Mouse (Mus musculus) heart, postnatal 36 days (tissue): ENCODE data around the gene Snu13. TPM values are rescaled to one million over a fixed set of nuclear protein-coding genes. Genes with fewer than 3 reads are reported as not detected.
A peak's percentile ranks its signal among the peaks of the same experiment; 100 is the strongest.

ENCODE experiments used
- DNase-seq, 2 experiments: peaks; one replicate each; pipeline ENCODE4 v3.0.0; 2021 to 2022
- intact Hi-C: fragments of 180-260 bp; cut with DNase I; formaldehyde crosslinking; loops from one replicate; pipeline ENCODE4 v1.15.1; 2025
- total RNA-seq, 2 experiments: library from RNA; stranded (reverse); gene quantifications; 2 replicates each; pipeline ENCODE4 v1.2.3; 2021

Snu13 gene
- total RNA-seq, 2 experiments from 2014 or later: 51.0 to 55.2 TPM

DNA sequence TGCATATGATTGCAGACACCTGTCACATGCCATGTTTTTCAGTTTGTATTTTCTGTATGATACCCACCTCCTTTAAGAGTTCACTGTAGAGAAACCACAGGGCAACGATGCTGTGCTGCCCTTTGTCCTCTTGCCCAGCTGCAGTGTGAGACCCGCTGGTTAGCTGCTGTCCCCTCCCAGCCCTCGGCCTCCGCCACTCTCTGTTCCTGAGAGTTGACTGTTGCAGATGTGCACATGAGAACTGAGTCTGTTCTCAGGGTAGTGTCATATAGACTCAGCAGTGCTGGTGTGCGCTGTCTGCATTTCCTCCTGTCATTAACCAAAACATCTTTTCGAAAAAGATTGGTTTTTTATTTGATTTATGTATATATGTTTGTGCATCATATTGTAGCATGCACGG is 15.0 kb downstream of the Snu13 start:
- DNase-seq: no peak
- intact Hi-C loops: no loop called here

DNA sequence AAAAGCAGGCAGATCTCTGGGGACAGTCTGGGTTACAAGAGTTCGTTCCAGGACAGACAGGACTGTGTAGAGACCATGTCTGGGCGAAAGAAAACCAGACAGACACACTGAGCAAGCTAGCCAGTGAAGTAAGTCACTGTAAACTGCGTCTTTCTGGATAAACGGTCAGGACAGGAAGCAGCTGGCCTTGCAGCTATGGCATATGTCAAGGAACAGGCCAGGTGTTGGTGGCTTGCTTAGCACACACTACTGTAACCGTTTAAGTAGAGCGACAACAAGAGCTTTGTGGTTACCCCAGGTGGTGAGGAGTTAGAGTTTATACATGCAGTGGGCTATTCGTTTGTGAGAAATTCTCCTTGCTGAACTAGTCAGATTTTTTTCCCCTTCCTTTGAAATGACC is 19.7 kb downstream of the Snu13 start:
- no peak for DNase-seq
- intact Hi-C loops: no loop called here

DNA sequence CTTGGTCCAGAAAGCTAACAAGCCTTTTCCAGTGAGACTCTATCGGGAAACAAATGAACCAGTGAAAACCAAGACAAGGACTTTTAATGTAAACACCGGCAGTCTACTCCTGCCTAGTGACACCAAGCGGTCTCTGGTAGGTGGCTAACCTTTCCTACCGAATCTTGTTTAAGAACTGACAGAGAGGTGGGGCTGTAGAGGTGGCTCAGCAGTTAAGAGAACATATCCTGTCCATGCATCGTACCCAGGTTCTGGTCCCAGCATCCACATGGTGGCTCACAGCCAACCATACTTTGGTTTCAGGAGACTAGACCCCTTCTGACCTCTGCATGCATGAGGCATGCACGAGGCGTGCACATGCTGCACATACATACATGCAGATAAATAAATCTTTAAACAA is 20.1 kb downstream of the Snu13 start:
- intact Hi-C loops: no loop called here

DNA sequence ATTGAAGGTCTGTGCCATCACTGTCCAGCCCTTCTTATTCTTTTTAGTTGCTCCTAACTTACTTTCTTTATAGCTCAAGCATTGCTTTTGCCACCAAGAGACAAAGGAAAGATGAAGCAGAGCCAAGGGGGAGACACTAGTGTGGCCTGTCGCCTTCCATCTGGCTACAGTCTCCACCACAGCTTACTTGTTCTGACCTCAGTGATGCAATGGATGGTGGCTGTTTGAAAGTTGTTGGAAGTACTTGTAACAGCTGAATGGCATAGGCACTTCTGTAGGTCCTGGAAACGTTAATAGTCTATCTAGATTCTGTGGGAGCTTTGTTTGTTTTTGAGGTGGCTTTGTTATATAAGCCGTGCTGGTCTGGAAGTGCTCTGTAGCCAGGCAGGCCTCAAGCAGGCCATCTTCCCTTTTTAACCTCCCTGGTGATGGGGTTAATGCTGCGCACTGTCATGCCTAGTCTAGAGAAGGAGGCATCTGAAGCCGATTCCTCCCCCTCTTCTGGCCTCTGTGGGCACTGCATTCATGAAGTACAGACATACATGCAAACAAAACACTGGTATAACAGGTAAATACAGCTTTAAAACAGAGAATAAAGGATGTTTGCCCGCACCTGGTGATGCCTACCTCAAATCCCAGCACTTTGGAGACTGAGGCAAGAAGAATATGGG is 23.3 kb downstream of the Snu13 start:
- DNase-seq: no peak
- intact Hi-C loops: no loop called here

More for the DNA sequence above, 20.1 kb downstream of the Snu13 start:
- DNase-seq: no peak

DNA sequence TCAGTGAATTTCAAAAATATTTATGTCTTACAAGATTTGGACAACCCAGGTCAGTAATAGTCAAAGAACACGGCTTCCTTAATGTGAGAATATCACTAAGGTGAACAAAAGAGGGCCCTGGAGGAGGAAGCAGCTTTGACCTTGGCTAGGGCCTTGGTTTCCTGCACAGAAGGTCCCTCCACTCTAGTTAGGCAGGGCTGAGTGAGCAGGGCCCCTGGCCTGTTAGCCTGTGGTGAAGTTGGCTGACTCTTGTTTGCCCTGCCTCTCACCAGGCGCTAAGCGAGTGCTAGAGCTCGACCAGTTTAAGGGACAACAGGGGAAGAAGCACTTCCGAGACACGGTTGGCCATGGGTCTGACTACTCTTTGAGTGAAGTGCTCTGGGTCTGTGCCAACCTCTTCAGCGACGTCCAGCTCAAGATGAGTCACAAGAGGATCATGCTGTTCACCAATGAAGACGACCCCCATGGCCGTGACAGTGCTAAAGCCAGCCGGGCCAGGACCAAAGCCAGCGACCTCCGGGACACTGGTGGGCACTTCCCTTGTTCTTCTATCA is 24.8 kb downstream of the Snu13 start:
- intact Hi-C loops: no loop called here
- DNase-seq: no peak

DNA sequence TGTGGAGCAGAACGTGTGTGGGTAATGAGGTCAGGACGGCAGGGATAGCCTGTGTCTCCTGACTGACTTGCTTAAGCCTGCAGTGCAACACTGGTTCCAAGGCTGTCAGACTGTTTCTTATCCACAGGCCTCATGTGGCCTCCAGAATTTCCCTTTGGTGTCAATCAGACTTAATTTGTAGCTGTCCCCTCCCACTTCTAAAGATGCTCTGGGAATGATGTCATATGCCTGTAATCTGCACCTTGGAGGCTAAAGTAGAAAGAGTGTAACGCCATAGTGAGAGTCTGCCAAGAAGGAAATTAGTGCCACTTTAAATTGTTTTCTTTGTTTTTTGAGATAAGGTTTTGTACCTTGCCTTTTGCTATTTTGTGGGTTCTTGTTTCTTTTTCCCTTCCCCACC is 28.1 kb downstream of the Snu13 start:
- DNase-seq: no peak
- intact Hi-C loops: no loop called here

DNA sequence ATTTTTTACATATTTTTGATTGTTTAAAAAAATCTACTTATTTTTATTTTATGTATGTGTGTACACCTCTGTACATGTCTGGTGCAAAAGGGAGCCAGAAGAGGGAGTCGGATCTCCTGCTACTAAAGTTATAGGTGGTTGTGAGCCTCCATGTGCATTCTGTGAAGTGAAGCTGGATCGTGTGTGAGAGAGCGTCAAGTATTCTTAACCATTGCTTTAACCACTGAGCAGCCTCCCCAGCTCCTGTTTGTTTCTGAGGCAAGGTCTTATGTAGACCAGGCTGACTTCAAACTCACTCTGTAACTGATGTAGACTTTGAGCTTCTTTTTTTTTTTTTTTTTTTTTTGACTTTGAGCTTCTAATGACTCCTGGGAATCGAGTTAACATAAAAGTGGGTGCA is 29.9 kb downstream of the Snu13 start:
- intact Hi-C loops: loop anchor here (2.0 kb wide), 1 partner anchor 29 kb away; the partner anchor contains the start of gene Snu13
- no peak for DNase-seq

DNA sequence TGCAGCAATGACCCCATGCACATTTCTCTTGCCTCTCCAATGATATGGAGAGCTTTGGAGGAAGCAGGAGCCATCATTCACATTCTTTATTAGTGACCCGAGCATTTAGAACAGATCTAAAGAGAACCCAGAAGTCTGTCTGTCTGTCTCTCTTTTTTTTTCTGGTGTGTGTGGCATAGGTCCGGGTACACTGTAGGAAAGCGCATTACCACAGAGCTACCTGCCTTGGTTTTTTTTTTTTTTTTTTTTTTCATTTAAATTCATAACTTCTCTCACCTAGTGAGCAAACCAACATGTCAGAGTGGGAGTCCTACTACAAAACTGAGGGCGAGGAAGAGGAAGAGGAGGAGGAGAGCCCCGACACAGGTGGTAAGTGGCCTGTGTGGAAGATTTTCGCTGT is 30.6 kb downstream of the Snu13 start:
- intact Hi-C loops: loop anchor here (2.0 kb wide), 1 partner anchor 30 kb away; the partner anchor contains the start of gene Snu13
- no peak for DNase-seq

DNA sequence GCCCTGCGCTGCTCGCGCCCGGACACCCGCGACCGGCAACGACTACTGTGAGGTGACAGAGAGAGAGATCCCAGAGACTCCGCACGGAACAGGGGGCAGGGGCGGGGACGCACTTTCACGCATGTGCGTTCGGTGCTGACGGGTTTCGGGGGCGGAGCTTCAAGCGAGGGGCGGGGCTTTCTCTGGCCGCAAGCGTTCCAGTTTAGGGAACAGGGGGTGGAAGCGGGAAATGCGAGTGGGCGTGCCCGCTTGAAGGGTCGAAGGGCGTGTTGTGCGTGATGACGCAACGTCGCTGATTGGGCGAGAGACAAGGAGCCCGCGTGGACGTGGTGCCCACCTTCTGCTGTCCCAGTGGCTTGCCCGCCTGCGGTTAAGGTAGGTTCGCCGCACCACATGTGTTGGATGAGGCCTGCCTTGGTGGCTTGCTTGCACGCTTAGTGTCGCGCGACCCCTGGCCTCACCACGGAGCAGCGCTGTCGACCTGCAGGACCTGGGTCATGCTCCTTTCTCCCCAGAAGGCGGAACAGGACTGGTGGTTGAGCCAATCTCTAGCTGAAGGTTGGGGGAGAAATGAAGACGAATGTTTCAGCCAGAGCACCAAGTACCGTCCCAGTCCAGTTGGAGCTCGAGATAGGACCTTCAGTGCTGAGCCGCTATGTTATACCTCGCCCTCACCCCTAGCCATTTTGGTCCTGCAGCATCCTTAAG is 31.1 kb downstream of the Snu13 start:
- intact Hi-C loops: loop anchor here (2.0 kb wide), 1 partner anchor 31 kb away; the partner anchor contains the start of gene Snu13
- peak; percentile 100 for DNase-seq

DNA sequence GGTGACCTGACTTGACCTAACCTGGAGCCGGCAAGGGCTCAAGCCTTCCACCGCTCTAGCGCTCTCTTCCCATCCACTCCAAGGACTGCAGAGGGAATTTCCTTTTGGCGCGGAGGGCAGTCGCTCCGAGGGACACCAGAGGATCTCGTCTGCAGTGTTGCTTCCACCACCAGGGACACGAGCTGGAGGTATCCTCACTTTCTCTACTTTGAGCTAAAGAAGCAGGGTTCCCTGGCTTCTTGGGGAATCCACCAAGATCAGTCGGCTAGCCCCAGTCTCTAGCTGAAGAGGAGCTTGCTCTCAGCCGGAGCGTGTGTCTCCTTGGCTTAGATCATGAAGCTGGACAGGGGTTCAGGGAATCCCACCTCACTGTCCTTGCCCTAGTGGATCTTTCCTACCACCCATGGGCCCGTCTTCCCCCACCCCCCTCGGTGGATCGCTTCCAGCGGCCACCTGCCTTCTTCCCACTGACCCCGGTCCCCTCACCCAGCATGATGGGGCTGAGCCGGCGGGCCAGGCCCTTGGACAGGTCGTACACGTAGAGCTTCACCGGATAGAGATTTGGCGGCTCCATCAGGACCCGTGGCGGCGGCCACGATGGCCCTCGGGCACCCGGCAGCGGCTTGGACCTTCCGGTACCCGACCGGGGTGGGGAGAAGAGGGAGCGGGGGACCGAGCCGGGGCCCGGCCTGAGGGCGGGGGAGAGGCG is 31.9 kb downstream of the Snu13 start:
- intact Hi-C loops: loop anchor here (2.0 kb wide), 1 partner anchor 31 kb away; the partner anchor contains the start of gene Snu13
- DNase-seq: peak; percentile 25 to 35

DNA sequence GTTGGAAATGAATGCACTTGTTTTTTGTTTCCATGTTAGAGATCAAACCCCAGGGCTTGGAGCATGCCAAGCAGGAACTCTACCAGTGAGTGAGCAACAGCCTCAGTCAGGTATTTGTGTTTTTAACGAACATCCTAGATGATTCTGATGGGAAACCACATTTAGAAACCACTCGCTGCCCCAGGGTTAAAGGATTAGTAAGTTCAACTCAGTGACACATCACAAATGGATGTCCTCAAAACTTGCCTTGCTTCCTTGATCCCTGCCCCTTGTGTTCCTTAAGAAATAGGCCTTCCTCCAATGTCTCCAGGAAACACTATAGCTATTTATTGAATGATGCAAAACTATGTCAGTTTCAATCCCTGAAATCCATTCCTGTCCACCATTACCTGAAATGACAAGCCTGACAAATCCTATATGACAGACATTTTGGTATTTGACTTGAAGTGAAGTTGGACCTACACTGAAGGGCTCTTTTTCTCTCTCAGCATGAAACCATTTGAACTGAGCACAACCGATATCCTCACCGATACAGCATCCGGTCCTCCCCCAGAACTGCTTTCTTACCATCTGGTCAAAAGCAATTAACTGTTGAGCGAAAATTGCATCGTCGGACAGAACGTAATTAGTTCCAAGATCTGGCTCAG is 32.5 kb downstream of the Snu13 start:
- no peak for DNase-seq
- intact Hi-C loops: no loop called here

DNA sequence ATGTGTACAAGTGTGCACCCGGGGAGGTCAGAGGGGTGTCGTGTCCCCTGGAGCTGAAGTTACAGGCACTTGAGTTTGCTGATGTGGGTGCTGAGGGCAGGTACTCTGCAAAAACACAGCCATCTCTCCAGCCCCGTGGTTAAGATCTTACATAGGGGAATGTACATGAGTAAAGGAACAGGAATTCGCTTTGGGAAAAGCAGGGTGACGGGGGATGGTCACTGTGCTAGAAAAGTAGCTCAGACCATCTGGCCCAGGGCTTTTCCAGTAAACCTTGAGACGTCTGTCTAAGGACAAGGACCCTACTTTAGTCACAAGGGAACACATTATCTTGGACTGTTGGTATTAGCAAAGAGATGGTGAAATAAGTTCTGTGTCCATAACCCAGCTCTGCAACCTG is 35.5 kb downstream of the Snu13 start:
- no peak for DNase-seq

DNA sequence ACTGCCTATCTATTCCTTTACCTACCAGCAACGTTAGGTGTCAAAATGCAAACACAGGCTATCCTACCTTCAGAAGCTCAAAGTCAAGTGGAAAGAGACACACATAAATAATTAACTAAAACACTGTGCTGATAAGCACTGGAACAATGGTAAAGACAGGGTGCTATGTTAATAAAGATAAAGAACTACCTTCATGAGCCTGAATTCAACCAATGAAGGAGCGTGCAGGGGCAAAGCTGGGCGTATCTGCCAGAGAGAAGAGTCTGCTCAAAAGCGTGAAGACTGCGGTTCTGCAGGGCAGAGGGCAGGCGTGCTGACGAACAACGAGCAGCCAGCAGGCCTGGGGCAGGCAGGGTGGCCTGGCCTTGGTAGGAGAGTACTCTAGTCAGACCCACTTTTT is 43.1 kb downstream of the Snu13 start:
- DNase-seq: no peak
- intact Hi-C loops: no loop called here

More for the DNA sequence above, 35.5 kb downstream of the Snu13 start:
- intact Hi-C loops: no loop called here

DNA sequence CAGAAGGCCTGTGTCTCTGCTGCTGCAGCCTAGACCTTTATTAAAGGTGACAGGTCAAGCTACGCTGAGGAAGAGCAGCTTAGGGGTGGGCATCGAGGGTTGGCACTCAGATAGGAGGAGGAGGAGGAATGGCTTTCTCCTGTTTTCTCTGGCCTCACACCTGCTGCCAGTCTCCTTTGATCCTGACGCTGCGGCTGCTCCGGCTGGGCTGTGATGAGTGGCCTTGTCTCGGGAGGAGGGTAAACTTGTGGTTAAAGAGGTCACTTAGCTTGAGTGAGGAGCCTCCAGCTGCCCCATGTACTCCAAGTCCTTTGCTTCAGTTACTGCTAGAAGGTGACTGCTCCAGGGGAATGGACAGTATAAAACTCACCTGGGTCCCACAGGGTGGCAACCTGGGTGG is 53.4 kb downstream of the Snu13 start:
- intact Hi-C loops: no loop called here

DNA sequence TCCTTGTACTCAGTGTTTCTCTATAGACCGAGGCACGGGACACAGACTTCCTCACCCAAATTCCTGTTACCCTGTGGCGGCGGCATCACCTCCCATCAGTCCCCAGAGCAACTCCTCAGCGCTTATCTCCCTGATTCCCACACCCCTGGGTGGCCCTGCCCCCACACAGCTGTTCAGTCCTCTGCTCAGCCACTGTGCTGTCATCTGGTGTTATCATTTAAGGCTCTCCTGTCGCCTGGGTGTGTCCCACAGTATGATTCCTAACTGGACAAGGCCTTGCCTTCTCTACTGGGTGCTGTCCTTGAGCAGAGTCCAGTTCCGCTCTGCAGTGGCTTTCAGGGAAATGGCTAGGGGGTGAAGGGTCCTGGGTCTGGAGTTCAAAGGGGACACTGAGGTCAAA is 56.8 kb downstream of the Snu13 start:
- peak in 1 of 2 experiments; percentile 14 for DNase-seq

More for the DNA sequence above, 53.4 kb downstream of the Snu13 start:
- no peak for DNase-seq

More for the DNA sequence above, 56.8 kb downstream of the Snu13 start:
- intact Hi-C loops: no loop called here

Other genes starting within 250 kb of the Snu13 start
- gene Tef, start 245.2 kb downstream of the Snu13 start, total RNA-seq: 100 to 1,000 TPM; 123 to 132 TPM
- 100 to 1,000 TPM in 1 of 2 experiments, 10 to 100 TPM in 1; 74.9 to 130 TPM for gene Tob2, start 188.8 kb downstream of the Snu13 start, total RNA-seq
- gene Phf5a, start 175.7 kb downstream of the Snu13 start, total RNA-seq: 10 to 100 TPM; 35.0 to 39.8 TPM
- 1,000 to 10,000 TPM; 2,177 to 2,250 TPM for gene Aco2, start 175.3 kb downstream of the Snu13 start, total RNA-seq
- 10 to 100 TPM in 1 of 2 experiments, 1 to 10 TPM in 1; 9.0 to 10.6 TPM for gene Polr3h, start 121.4 kb downstream of the Snu13 start, total RNA-seq
- 10 to 100 TPM; 72.5 to 86.4 TPM for gene Csdc2, start 110.8 kb downstream of the Snu13 start, total RNA-seq
- gene Pmm1, start 86.7 kb downstream of the Snu13 start, total RNA-seq: 10 to 100 TPM; 24.8 to 26.0 TPM
- gene 1700029P11Rik, start 67.1 kb downstream of the Snu13 start, total RNA-seq: not detected
- gene Xrcc6, start 59.8 kb downstream of the Snu13 start, total RNA-seq: 10 to 100 TPM; 25.0 to 26.5 TPM
- 10 to 100 TPM; 26.9 to 30.9 TPM for gene Desi1, start 13.7 kb downstream of the Snu13 start, total RNA-seq
- gene 4930407I10Rik, start 11.6 kb upstream of the Snu13 start, total RNA-seq: not detected
- not detected for gene Mei1, start 22.4 kb upstream of the Snu13 start, total RNA-seq
- gene Ccdc134, start 80.3 kb upstream of the Snu13 start, total RNA-seq: 1 to 10 TPM; 3.4 to 5.6 TPM
- 10 to 100 TPM; 17.4 to 19.5 TPM for gene Srebf2, start 99.6 kb upstream of the Snu13 start, total RNA-seq
- under 1 TPM; 0.14 to 0.19 TPM for gene Shisa8, start 165.2 kb upstream of the Snu13 start, total RNA-seq
- gene Tnfrsf13c, start 176.8 kb upstream of the Snu13 start, total RNA-seq: under 1 TPM; 0.28 to 0.30 TPM
- under 1 TPM; 0.42 to 0.51 TPM for gene Cenpm, start 197.2 kb upstream of the Snu13 start, total RNA-seq
- not detected for gene 1500009C09Rik, start 204.8 kb upstream of the Snu13 start, total RNA-seq
- under 1 TPM; 0.35 to 0.36 TPM for gene Sept3, start 227.3 kb upstream of the Snu13 start, total RNA-seq